Mouse (Mus musculus) myocyte (in vitro differentiated cells): ENCODE measurements around the gene Gm20696.

ENCODE experiments used
- CEBPB ChIP-seq: IDR thresholded peaks from 2 replicates; pipeline ENCODE4 v1.6.1; 2011; ENCODE audit warnings: mild to moderate bottlenecking, moderate library complexity; ENCODE audit not compliant: poor library complexity, insufficient read depth, severe bottlenecking
- E2F4 ChIP-seq: IDR thresholded peaks from one replicate; pipeline ENCODE4 v1.6.1; 2011; ENCODE audit warnings: mild to moderate bottlenecking, control low read depth, moderate library complexity; ENCODE audit not compliant: insufficient read depth
- MAX ChIP-seq: IDR thresholded peaks from one replicate; pipeline ENCODE4 v1.6.1; 2011; ENCODE audit warnings: low read depth, mild to moderate bottlenecking, control low read depth
- POLR2A ChIP-seq: IDR thresholded peaks from one replicate; pipeline ENCODE4 v1.6.1; 2011; ENCODE audit warnings: low read depth, mild to moderate bottlenecking, control low read depth, moderate library complexity; ENCODE audit not compliant: insufficient read length
- POLR2AphosphoS2 ChIP-seq: IDR thresholded peaks from one replicate; pipeline ENCODE4 v1.6.1; 2011; ENCODE audit warnings: low read depth, control low read depth; ENCODE audit not compliant: insufficient read length
- REST ChIP-seq: IDR thresholded peaks from one replicate; pipeline ENCODE4 v1.6.1; 2011; ENCODE audit warnings: mild to moderate bottlenecking, control low read depth, moderate library complexity; ENCODE audit not compliant: insufficient read depth, insufficient read length
- TCF12 ChIP-seq: IDR thresholded peaks from one replicate; pipeline ENCODE4 v1.6.1; 2011; ENCODE audit warnings: mild to moderate bottlenecking, control low read depth; ENCODE audit not compliant: poor library complexity, insufficient read depth, severe bottlenecking
- USF1 ChIP-seq: IDR thresholded peaks from one replicate; pipeline ENCODE4 v1.6.1; 2011; ENCODE audit warnings: low read depth, mild to moderate bottlenecking, control low read depth, moderate library complexity

DNA sequence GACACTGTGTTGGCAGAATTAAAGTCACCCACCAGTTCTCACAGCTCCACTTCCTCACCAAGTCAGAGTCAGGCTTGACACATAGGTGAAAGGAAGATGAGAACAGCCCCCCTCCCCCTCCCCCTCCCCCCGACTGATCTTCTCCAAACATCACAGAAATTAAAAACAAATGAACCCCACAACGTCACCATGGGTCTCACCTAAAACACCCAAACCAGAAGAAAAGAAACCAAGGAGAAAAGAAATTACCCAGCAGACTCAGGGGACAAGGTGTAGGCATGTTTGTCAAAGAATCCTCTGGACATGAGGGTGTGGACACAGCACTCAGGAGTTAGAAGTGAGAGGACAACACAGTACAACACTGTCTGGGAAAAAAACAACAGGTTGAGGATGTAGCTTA is 237.6 kb downstream of the Gm20696 start:
- no peak for TF ChIP-seq REST
- TF ChIP-seq POLR2A, result no peak
- no peak for TF ChIP-seq USF1
- TF ChIP-seq POLR2AphosphoS2, result no peak
- TF ChIP-seq TCF12, result no peak
- TF ChIP-seq E2F4, result no peak
- no peak for TF ChIP-seq MAX
- TF ChIP-seq CEBPB, result no peak
